Mouse (Mus musculus): ENCODE results near the gene Lrrc1. TPM values are rescaled to one million over a fixed set of nuclear protein-coding genes. Genes with fewer than 3 reads are reported as not detected.
A peak's percentile ranks its signal among the peaks of the same experiment; 100 is the strongest.

Lrrc1 gene
- polyA plus RNA-seq, 1 experiment from 2014 or later = 5.0 TPM

DNA sequence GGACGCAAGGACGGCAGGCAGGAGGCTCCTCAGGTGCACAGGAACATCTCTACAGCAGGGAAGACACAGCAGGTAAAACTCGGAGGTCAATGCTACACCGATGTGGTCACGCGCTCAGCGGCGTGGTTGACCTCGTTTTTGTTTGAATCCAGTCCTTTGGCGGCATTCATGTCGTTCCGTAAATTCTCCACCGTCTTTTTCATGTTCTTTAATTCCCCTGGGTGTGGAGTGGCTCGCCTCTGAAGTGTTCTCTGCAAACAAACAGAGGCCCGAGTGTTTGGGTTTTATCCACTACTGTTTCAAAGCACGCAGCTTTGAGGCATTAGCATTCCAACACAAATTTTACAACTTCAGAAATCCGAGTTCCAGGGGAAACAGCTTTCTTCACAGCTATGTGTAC, 112.6 kb downstream of the Lrrc1 start:
- H3K4me3 ChIP-seq (ENCODE audit: low read depth, low read length) = no peak overlapping the region
- H3K4me1 ChIP-seq (ENCODE audit: control insufficient read depth, insufficient read depth, low read length) = peaks cover 10% of the 10 kb centered on the region; the same call in 1 of the 2 replicates
- no peak overlapping the region for H3K27ac ChIP-seq (ENCODE audit: low read depth, low read length)
- WGBS = 84% methylated on average over 17 of the region's 17 CpGs
- H3K4me2 ChIP-seq = no peak overlapping the region
- no peaks in the 10 kb centered on the region for H3K9me3 ChIP-seq (ENCODE audit: control insufficient read depth, low read length)
- H3K9ac ChIP-seq (ENCODE audit: low read length) = no peak overlapping the region
- H3K27me3 ChIP-seq (ENCODE audit: control insufficient read depth, insufficient read depth, low read length) = no peaks in the 10 kb centered on the region
- H3K36me3 ChIP-seq (ENCODE audit: control insufficient read depth, insufficient read depth, low read length) = 0 out of 2 replicates have a peak, but pooled peaks cover 2% of the 10 kb centered on the region
- DNase-seq (ENCODE audit: low spot score, missing footprints) (no peak), ATAC-seq (ENCODE audit: low FRiP score) (no peak)

DNA sequence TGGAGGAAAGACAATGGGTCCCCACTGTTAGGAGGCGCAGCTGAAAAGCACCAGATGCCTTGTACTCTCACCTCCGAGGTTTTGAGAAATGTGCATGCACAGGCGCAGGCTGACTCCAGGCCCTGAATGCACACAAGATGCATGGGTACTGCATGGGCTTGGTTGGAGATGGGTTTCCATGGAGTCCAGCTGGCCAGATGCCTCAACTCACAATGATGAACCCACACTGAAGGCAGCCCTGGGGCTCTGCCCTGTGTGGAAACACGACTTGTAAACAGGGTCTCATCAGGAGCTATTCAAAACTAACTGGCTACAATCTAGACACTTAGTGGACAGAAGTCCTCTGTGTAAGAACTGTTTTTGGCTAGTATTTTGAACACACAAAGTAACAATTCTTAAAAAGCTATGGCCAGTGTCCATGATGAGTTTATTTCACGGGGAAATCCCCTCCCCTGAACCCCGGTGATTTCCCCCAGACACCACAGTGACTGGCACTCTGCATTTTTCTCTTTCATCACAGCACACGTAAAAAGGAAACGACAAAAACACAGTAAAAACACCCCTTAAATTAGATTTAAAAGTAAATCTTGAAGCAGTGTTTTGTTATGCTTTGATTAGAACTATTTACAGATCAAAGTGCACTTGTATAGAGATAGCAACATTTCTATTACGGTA, 114.1 kb downstream of the Lrrc1 start:
- 88% methylated on average over 9 of the region's 9 CpGs for WGBS
- DNase-seq (ENCODE audit: low spot score, missing footprints) = no peak
- ATAC-seq (ENCODE audit: low FRiP score) = no peak
- H3K9ac ChIP-seq (ENCODE audit: low read length) = no peak overlapping the region
- no peak overlapping the region for H3K27ac ChIP-seq (ENCODE audit: low read depth, low read length)
- no peak overlapping the region for H3K4me3 ChIP-seq (ENCODE audit: low read depth, low read length)
- no peaks in the 10 kb centered on the region for H3K9me3 ChIP-seq (ENCODE audit: control insufficient read depth, low read length)
- no peaks in the 10 kb centered on the region for H3K27me3 ChIP-seq (ENCODE audit: control insufficient read depth, insufficient read depth, low read length)
- H3K4me1 ChIP-seq (ENCODE audit: control insufficient read depth, insufficient read depth, low read length) = peaks cover 10% of the 10 kb centered on the region; the same call in 1 of the 2 replicates
- no peak overlapping the region for H3K4me2 ChIP-seq
- H3K36me3 ChIP-seq (ENCODE audit: control insufficient read depth, insufficient read depth, low read length) = 0 out of 2 replicates have a peak, but pooled peaks cover 2% of the 10 kb centered on the region

DNA sequence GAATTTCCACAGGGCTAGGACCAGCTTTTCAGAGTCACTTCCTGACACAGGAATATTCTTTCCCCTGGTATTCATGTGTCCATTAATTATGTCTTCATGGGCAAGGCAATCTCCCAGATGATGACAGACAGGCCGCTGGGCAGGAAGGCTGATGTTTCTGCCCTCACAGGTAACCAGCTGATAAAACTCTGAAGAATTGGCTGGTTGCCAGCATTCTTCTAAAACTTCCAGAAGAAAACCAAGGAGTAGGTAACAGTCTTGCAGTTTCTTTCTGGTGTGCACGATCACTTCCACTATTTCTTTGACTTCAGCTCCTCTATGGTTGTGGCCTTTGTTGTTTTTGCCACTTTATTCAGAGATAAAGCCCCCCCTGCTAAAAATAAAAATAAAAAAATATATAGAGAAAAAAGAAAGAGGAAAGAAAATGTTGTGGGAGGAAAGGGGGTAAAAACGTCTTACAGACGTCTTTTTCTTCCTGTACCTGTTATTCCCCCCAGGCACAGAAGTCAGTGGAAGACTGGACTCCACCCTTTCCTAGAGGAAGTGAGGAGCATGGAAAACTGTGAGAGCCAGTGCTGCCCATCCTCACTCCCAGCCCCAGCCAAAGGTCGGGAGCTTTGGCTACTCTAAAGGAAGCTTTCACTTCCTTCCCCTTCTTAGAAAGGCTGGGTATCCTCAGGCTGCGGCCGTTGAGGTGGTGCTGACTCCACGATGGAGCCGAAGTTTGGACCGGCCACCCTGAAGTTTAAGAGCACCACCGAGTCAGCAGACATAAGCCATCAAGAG, 115.2 kb downstream of the Lrrc1 start:
- H3K27ac ChIP-seq (ENCODE audit: low read depth, low read length) = no peak overlapping the region
- ATAC-seq (ENCODE audit: low FRiP score) = no peak
- H3K27me3 ChIP-seq (ENCODE audit: control insufficient read depth, insufficient read depth, low read length) = no peaks in the 10 kb centered on the region
- no peak overlapping the region for H3K4me3 ChIP-seq (ENCODE audit: low read depth, low read length)
- no peaks in the 10 kb centered on the region for H3K9me3 ChIP-seq (ENCODE audit: control insufficient read depth, low read length)
- 0 out of 2 replicates have a peak, but pooled peaks cover 2% of the 10 kb centered on the region for H3K36me3 ChIP-seq (ENCODE audit: control insufficient read depth, insufficient read depth, low read length)
- peaks cover 10% of the 10 kb centered on the region; the same call in 1 of the 2 replicates for H3K4me1 ChIP-seq (ENCODE audit: control insufficient read depth, insufficient read depth, low read length)
- no peak overlapping the region for H3K4me2 ChIP-seq
- no peak overlapping the region for H3K9ac ChIP-seq (ENCODE audit: low read length)
- no peak for DNase-seq (ENCODE audit: low spot score, missing footprints)
- 85% methylated on average over 11 of the region's 11 CpGs for WGBS

DNA sequence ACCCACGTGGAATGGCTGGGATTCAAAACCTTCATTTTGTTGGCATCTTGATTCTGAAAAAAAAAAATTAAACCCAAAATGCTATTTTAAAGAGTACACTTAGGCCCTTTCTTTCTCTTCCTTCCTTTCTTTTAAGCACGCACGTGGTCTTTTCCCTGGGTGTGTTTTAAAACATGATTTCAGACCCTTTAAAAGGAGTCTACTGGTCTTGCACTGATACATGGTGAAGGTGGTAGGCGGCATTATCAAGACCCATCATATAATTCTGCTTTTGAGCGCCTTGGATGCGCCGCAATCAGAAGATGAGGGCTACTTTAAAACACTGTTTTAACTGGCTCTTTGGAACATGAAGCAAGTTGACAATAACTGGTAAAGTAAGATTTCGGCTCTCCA, 115.9 kb downstream of the Lrrc1 start:
- H3K4me2 ChIP-seq = no peak overlapping the region
- no peaks in the 10 kb centered on the region for H3K27me3 ChIP-seq (ENCODE audit: control insufficient read depth, insufficient read depth, low read length)
- H3K4me3 ChIP-seq (ENCODE audit: low read depth, low read length) = no peak overlapping the region
- no peaks in the 10 kb centered on the region for H3K9me3 ChIP-seq (ENCODE audit: control insufficient read depth, low read length)
- DNase-seq (ENCODE audit: low spot score, missing footprints) (no peak), ATAC-seq (ENCODE audit: low FRiP score) (no peak)
- H3K36me3 ChIP-seq (ENCODE audit: control insufficient read depth, insufficient read depth, low read length) = 0 out of 2 replicates have a peak, but pooled peaks cover 2% of the 10 kb centered on the region
- WGBS = 93% methylated on average over 8 of the region's 8 CpGs
- no peak overlapping the region for H3K27ac ChIP-seq (ENCODE audit: low read depth, low read length)
- H3K4me1 ChIP-seq (ENCODE audit: control insufficient read depth, insufficient read depth, low read length) = peaks cover 10% of the 10 kb centered on the region; the same call in 1 of the 2 replicates
- H3K9ac ChIP-seq (ENCODE audit: low read length) = no peak overlapping the region

DNA sequence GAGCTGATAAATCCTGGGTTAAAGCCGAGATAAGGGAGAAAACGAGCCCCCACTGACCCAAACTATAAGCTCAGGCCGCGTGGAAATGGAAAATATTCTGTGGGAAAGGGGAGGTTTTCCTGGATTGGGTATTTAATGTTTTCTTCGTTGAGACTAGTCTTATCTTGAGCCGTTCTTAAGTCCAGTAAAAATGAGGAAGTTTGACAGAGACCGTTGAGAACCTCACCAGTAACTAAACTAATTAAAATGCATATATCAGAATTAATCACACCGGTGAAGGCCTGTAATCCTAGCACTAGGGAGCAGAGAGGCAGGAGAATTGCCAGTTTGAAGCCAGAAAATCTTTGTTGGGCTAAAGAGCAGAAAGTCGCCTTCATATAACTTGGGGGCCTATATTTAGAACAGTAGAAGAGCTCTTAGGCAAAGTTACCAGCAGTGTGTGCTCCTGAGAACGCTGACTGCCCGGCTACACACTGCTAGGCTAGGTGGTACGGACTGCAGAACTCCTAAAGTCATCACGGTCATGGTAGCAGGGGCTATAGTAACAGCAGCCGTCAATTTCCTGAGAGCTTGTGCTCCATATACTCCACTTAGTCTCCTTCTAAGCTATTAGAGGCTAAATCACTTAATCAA, 116.4 kb downstream of the Lrrc1 start:
- no peaks in the 10 kb centered on the region for H3K27me3 ChIP-seq (ENCODE audit: control insufficient read depth, insufficient read depth, low read length)
- ATAC-seq (ENCODE audit: low FRiP score) = peak; percentile 3; the same call in 1 of the 2 replicates
- WGBS = 45% methylated on average over 14 of the region's 14 CpGs
- H3K36me3 ChIP-seq (ENCODE audit: control insufficient read depth, insufficient read depth, low read length) = 0 out of 2 replicates have a peak, but pooled peaks cover 2% of the 10 kb centered on the region
- no peak overlapping the region for H3K27ac ChIP-seq (ENCODE audit: low read depth, low read length)
- H3K4me3 ChIP-seq (ENCODE audit: low read depth, low read length) = no peak overlapping the region
- peaks cover 10% of the 10 kb centered on the region; the same call in 1 of the 2 replicates for H3K4me1 ChIP-seq (ENCODE audit: control insufficient read depth, insufficient read depth, low read length)
- peak overlapping the region; percentile 30 for H3K4me2 ChIP-seq
- no peak for DNase-seq (ENCODE audit: low spot score, missing footprints)
- no peaks in the 10 kb centered on the region for H3K9me3 ChIP-seq (ENCODE audit: control insufficient read depth, low read length)
- H3K9ac ChIP-seq (ENCODE audit: low read length) = no peak overlapping the region

DNA sequence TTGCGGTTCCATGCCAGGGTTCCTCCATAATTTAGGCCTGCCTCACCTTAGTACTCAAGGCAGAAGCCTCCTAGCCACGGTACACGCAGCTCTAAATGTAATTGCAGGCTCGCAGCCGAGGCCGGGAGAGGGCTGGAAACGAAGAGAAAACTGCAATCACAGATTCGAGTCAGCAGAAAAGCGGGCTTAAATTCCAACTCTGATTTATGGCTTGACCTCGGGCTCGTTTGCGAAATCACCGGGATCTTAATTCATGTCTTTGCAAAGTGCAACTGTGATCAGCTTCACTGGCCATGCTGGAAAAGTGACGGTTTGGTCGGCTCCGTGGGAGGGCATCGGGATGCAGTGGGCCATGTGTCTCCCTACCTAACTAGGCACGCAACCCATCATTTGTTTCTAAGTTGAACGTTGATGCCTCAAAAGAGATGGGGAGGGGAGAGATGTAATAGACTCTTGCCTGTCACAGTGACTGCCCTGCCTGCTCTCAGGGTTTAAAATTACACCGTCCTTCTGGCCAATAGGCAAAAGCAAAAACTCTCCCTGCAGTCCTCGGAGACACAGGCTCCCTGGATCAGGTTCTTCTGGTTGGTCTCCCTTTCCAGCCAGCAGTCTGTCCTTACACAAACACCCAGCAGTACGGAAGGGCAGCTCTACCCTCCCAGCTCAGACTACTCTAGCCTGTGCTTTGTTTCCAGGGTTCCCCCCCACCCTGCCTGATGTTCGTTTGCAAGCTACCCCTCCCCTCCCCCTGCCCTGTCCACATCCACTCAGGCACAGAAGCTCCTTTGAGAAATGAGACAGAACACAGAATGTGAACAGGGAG, 117.2 kb downstream of the Lrrc1 start:
- 53% methylated on average over 23 of the region's 23 CpGs for WGBS
- no peak overlapping the region for H3K27ac ChIP-seq (ENCODE audit: low read depth, low read length)
- peak overlapping the region; percentile 30 for H3K4me2 ChIP-seq
- DNase-seq (ENCODE audit: low spot score, missing footprints) (peak; percentile 90), ATAC-seq (ENCODE audit: low FRiP score) (peak; percentile 87)
- H3K36me3 ChIP-seq (ENCODE audit: control insufficient read depth, insufficient read depth, low read length) = 0 out of 2 replicates have a peak, but pooled peaks cover 2% of the 10 kb centered on the region
- H3K4me3 ChIP-seq (ENCODE audit: low read depth, low read length) = no peak overlapping the region
- peaks cover 10% of the 10 kb centered on the region; the same call in 1 of the 2 replicates for H3K4me1 ChIP-seq (ENCODE audit: control insufficient read depth, insufficient read depth, low read length)
- H3K27me3 ChIP-seq (ENCODE audit: control insufficient read depth, insufficient read depth, low read length) = no peaks in the 10 kb centered on the region
- H3K9ac ChIP-seq (ENCODE audit: low read length) = no peak overlapping the region
- H3K9me3 ChIP-seq (ENCODE audit: control insufficient read depth, low read length) = no peaks in the 10 kb centered on the region

DNA sequence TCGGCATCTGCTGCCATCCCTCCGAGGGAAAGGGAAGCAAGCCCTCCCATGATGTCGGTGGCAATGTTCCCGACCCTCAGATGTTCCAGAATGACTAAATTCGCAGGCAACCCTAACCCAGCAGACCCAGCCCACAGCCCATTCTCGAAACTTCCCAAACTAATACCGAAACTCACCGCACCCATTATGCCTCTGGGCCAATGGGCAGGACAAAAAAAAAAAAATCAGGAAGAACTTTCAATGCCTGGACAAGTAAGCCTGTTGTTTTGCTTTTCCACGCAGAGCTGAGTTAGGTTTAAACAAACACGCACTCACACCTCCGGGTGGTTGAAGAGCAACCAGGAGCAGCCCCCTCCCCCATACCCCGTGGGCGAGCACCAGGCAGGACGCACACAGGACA, 118.6 kb downstream of the Lrrc1 start:
- 86% methylated on average over 14 of the region's 14 CpGs for WGBS
- Histone ChIP-seq H3K27me3 (ENCODE audit: control insufficient read depth, insufficient read depth, low read length) (no peaks in the 10 kb centered on the region), H3K36me3 (ENCODE audit: control insufficient read depth, insufficient read depth, low read length) (no peaks in the 10 kb centered on the region), H3K9me3 (ENCODE audit: control insufficient read depth, low read length) (no peaks in the 10 kb centered on the region), H3K27ac (ENCODE audit: low read depth, low read length) (no peak overlapping the region), H3K4me3 (ENCODE audit: low read depth, low read length) (no peak overlapping the region), H3K9ac (ENCODE audit: low read length) (no peak overlapping the region), H3K4me1 (ENCODE audit: control insufficient read depth, insufficient read depth, low read length) (peaks cover 10% of the 10 kb centered on the region; the same call in 1 of the 2 replicates), H3K4me2 (no peak overlapping the region)
- DNase-seq (ENCODE audit: low spot score, missing footprints) (peak; percentile 37), ATAC-seq (ENCODE audit: low FRiP score) (no peak)

DNA sequence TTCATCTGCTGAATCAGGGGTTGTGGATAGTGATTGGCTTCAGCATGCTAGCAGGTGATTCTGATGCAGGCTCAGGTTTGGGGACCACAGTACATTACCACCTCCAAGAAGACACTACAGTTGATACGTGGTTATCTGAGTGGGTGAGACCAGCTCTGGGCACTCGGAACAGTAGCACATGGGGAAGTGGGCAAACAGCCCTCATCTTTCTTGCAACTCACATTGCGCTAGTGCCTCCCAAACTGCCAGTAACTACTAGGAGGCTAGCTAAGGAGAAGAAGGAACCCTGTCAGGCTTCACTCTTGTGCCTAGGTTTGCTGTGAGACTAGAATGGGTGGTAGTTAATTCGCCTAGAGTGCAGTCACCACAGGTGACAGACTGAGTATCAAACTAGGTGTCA, 119.1 kb downstream of the Lrrc1 start:
- Histone ChIP-seq H3K9ac (ENCODE audit: low read length) (no peak overlapping the region), H3K27ac (ENCODE audit: low read depth, low read length) (no peak overlapping the region), H3K4me2 (no peak overlapping the region), H3K4me3 (ENCODE audit: low read depth, low read length) (no peak overlapping the region), H3K4me1 (ENCODE audit: control insufficient read depth, insufficient read depth, low read length) (peaks cover 10% of the 10 kb centered on the region; the same call in 1 of the 2 replicates), H3K9me3 (ENCODE audit: control insufficient read depth, low read length) (no peaks in the 10 kb centered on the region), H3K36me3 (ENCODE audit: control insufficient read depth, insufficient read depth, low read length) (no peaks in the 10 kb centered on the region), H3K27me3 (ENCODE audit: control insufficient read depth, insufficient read depth, low read length) (no peaks in the 10 kb centered on the region)
- DNase-seq (ENCODE audit: low spot score, missing footprints) (peak; percentile 81), ATAC-seq (ENCODE audit: low FRiP score) (no peak)
- 90% methylated on average over 4 of the region's 4 CpGs for WGBS

Data from midbrain, embryonic 11.5 days (tissue).